Mouse (Mus musculus): ENCODE data around the gene Smarcd1. TPM values are rescaled to one million over a fixed set of nuclear protein-coding genes. Genes with fewer than 3 reads are reported as not detected.

Smarcd1 gene
- polyA plus RNA-seq, 1 experiment = 157 TPM

- Histone ChIP-seq H3K4me1 (ENCODE audit: control insufficient read depth, insufficient read depth, low read length) (peaks cover 6% of the 10 kb centered on the region), H3K27ac (ENCODE audit: insufficient read depth, low read length) (no peak overlapping the region), H3K4me3 (ENCODE audit: insufficient read depth, low read length) (no peak overlapping the region)
- TF ChIP-seq CTCF (IDR thresholded peaks at IDR 0.05; ENCODE audit: extremely low read depth, insufficient read depth, low read length) = peak; percentile 26; the same call in 1 of the 2 replicates
- TF ChIP-seq POLR2A (IDR thresholded peaks at IDR 0.05; ENCODE audit: extremely low read depth, insufficient read depth, low read length) = no peak
Measured at GRCm38 (mm10) chr15:99678063-99678800, 23.7 kb upstream of the Smarcd1 start.

- TF ChIP-seq POLR2A (IDR thresholded peaks at IDR 0.05; ENCODE audit: extremely low read depth, insufficient read depth, low read length) (no peak), CTCF (IDR thresholded peaks at IDR 0.05; ENCODE audit: extremely low read depth, insufficient read depth, low read length) (no peak)
- Histone ChIP-seq H3K27ac (ENCODE audit: insufficient read depth, low read length) (no peak overlapping the region), H3K4me1 (ENCODE audit: control insufficient read depth, insufficient read depth, low read length) (peaks cover 1% of the 10 kb centered on the region; the same call in 1 of the 2 replicates)
Measured at GRCm38 (mm10) chr15:99679008-99679407, 22.9 kb upstream of the Smarcd1 start.

GRCm38 (mm10) chr15:99682880-99683279 lies 19.0 kb upstream of the Smarcd1 start:
- Histone ChIP-seq H3K4me3 (ENCODE audit: insufficient read depth, low read length) (no peak overlapping the region), H3K4me1 (ENCODE audit: control insufficient read depth, insufficient read depth, low read length) (no peaks in the 10 kb centered on the region), H3K27ac (ENCODE audit: insufficient read depth, low read length) (no peak overlapping the region)
- TF ChIP-seq CTCF (IDR thresholded peaks at IDR 0.05; ENCODE audit: extremely low read depth, insufficient read depth, low read length) (peak; percentile 27; the same call in 1 of the 2 replicates), POLR2A (IDR thresholded peaks at IDR 0.05; ENCODE audit: extremely low read depth, insufficient read depth, low read length) (no peak)

More at GRCm38 (mm10) chr15:99679008-99679407, 22.9 kb upstream of the Smarcd1 start:
- no peak overlapping the region for H3K4me3 ChIP-seq (ENCODE audit: insufficient read depth, low read length)

- TF ChIP-seq POLR2A (IDR thresholded peaks at IDR 0.05; ENCODE audit: extremely low read depth, insufficient read depth, low read length) (no peak), CTCF (IDR thresholded peaks at IDR 0.05; ENCODE audit: extremely low read depth, insufficient read depth, low read length) (no peak)
- Histone ChIP-seq H3K4me3 (ENCODE audit: insufficient read depth, low read length) (no peak overlapping the region), H3K4me1 (ENCODE audit: control insufficient read depth, insufficient read depth, low read length) (peaks cover 3% of the 10 kb centered on the region), H3K27ac (ENCODE audit: insufficient read depth, low read length) (no peak overlapping the region)
Measured at GRCm38 (mm10) chr15:99684156-99684555, 17.8 kb upstream of the Smarcd1 start.

GRCm38 (mm10) chr15:99688712-99689111 lies 13.2 kb upstream of the Smarcd1 start:
- Histone ChIP-seq H3K27ac (ENCODE audit: insufficient read depth, low read length) (no peak overlapping the region), H3K4me3 (ENCODE audit: insufficient read depth, low read length) (no peak overlapping the region), H3K4me1 (ENCODE audit: control insufficient read depth, insufficient read depth, low read length) (peaks cover 3% of the 10 kb centered on the region)
- TF ChIP-seq POLR2A (IDR thresholded peaks at IDR 0.05; ENCODE audit: extremely low read depth, insufficient read depth, low read length) (no peak), CTCF (IDR thresholded peaks at IDR 0.05; ENCODE audit: extremely low read depth, insufficient read depth, low read length) (peak; percentile 90)

- TF ChIP-seq POLR2A (IDR thresholded peaks at IDR 0.05; ENCODE audit: extremely low read depth, insufficient read depth, low read length) (no peak), CTCF (IDR thresholded peaks at IDR 0.05; ENCODE audit: extremely low read depth, insufficient read depth, low read length) (no peak)
- Histone ChIP-seq H3K27ac (ENCODE audit: insufficient read depth, low read length) (no peak overlapping the region), H3K4me1 (ENCODE audit: control insufficient read depth, insufficient read depth, low read length) (peaks cover 5% of the 10 kb centered on the region), H3K4me3 (ENCODE audit: insufficient read depth, low read length) (no peak overlapping the region)
Measured at GRCm38 (mm10) chr15:99690924-99691323, 11.0 kb upstream of the Smarcd1 start.

- Histone ChIP-seq H3K27ac (ENCODE audit: insufficient read depth, low read length) (no peak overlapping the region), H3K4me1 (ENCODE audit: control insufficient read depth, insufficient read depth, low read length) (peaks cover 5% of the 10 kb centered on the region), H3K4me3 (ENCODE audit: insufficient read depth, low read length) (no peak overlapping the region)
- no peak for TF ChIP-seq CTCF (IDR thresholded peaks at IDR 0.05; ENCODE audit: extremely low read depth, insufficient read depth, low read length)
- TF ChIP-seq POLR2A (IDR thresholded peaks at IDR 0.05; ENCODE audit: extremely low read depth, insufficient read depth, low read length) = no peak
Measured at GRCm38 (mm10) chr15:99691976-99692375, 10.0 kb upstream of the Smarcd1 start.

- Histone ChIP-seq H3K4me3 (ENCODE audit: insufficient read depth, low read length) (no peak overlapping the region), H3K4me1 (ENCODE audit: control insufficient read depth, insufficient read depth, low read length) (peaks cover 2% of the 10 kb centered on the region; the same call in 1 of the 2 replicates)
- TF ChIP-seq POLR2A (IDR thresholded peaks at IDR 0.05; ENCODE audit: extremely low read depth, insufficient read depth, low read length) (no peak), CTCF (IDR thresholded peaks at IDR 0.05; ENCODE audit: extremely low read depth, insufficient read depth, low read length) (no peak)
Measured at GRCm38 (mm10) chr15:99697309-99697708, 4.6 kb upstream of the Smarcd1 start.

GRCm38 (mm10) chr15:99698533-99699085 lies 3.3 kb upstream of the Smarcd1 start:
- TF ChIP-seq POLR2A (IDR thresholded peaks at IDR 0.05; ENCODE audit: extremely low read depth, insufficient read depth, low read length) (no peak), CTCF (IDR thresholded peaks at IDR 0.05; ENCODE audit: extremely low read depth, insufficient read depth, low read length) (no peak)
- Histone ChIP-seq H3K4me1 (ENCODE audit: control insufficient read depth, insufficient read depth, low read length) (peaks cover 2% of the 10 kb centered on the region; the same call in 1 of the 2 replicates), H3K27ac (ENCODE audit: insufficient read depth, low read length) (no peak overlapping the region), H3K4me3 (ENCODE audit: insufficient read depth, low read length) (no peak overlapping the region)

More at GRCm38 (mm10) chr15:99697309-99697708, 4.6 kb upstream of the Smarcd1 start:
- no peak overlapping the region for H3K27ac ChIP-seq (ENCODE audit: insufficient read depth, low read length)

- Histone ChIP-seq H3K27ac (ENCODE audit: insufficient read depth, low read length) (no peak overlapping the region), H3K4me1 (ENCODE audit: control insufficient read depth, insufficient read depth, low read length) (peaks cover under 1% of the 10 kb centered on the region; the same call in 1 of the 2 replicates), H3K4me3 (ENCODE audit: insufficient read depth, low read length) (no peak overlapping the region)
- TF ChIP-seq POLR2A (IDR thresholded peaks at IDR 0.05; ENCODE audit: extremely low read depth, insufficient read depth, low read length) (no peak), CTCF (IDR thresholded peaks at IDR 0.05; ENCODE audit: extremely low read depth, insufficient read depth, low read length) (no peak)
Measured at GRCm38 (mm10) chr15:99699715-99700114, 2.2 kb upstream of the Smarcd1 start.
